Mouse (Mus musculus): ENCODE measurements around the gene Sept7.
"Not testable (repeated sequence)": the region's sequence is repeated elsewhere in the genome, so short reads cannot be mapped to it uniquely, and the experiment has no call there.

Gene Sept7

DNA sequence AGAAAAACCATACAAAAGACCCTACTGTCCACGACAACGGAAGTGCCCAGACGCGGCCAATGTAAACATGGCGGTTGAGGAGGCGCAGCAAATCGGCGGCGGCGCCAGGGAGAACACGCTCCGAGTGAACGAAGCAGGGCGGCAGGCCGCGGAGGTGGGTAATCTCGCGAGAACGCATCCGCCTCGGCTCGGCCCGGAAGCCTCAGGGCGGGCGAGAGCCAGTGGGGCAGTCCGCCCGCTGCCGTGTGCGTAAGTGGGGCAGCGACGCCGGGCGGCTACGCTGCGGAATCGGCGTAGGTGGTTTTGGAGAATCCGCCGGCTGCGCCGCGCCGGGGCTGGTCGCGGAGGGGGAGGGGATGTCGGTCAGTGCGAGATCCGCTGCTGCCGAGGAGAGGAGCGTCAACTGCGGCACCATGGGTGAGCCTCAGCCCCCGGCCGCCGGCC is at the start of gene Sept7:
Gene Sept7 (plus strand): TSS at position 157 of the 444 bp plus-strand sequence.
- DNase-seq (ENCODE audit: low spot score): peak; percentile 97

DNA sequence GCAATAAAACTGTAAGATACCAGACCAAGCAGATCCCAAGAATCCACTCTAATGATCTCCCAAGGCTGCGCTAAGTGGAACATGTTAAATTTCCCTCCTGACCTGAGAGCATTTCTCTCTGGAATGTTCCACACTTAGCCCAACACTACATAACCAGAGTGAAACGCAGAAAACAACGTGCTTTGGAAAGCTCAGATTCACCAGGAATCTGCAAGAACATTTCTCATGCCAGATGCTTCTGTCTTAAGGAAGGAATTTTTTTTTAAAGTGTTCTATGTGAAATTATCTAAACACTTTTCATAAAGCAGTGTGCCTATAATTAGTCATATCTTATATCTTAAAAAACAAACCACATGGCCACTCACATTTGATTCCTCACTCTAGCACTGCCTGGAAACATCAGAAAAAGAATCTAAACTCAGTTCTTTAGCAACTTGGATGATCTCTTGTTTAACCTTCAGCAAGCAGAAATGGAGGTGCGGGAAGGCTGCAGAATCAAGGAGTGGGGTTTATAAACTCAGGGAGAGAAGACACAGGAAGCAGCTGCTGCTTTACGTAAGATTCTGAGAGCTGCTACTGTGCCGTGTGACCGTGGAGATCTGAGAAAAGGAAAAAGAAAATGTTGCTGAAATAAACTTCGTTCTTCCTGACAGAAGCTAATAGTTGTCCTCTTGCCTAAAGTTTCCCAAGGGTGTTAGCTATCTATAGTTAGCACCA is 44.0 kb upstream of the Sept7 start:
- DNase-seq (ENCODE audit: low spot score): no peak

- peak; percentile 10 for DNase-seq (ENCODE audit: low spot score)
Observed at GRCm38 (mm10) chr9:25212309-25213163, 39.7 kb upstream of the Sept7 start.

GRCm38 (mm10) chr9:25213164-25213557 is 39.1 kb upstream of the Sept7 start:
- no peak for DNase-seq (ENCODE audit: low spot score)

GRCm38 (mm10) chr9:25215411-25215810 is 36.8 kb upstream of the Sept7 start:
- DNase-seq (ENCODE audit: low spot score): no peak

DNA sequence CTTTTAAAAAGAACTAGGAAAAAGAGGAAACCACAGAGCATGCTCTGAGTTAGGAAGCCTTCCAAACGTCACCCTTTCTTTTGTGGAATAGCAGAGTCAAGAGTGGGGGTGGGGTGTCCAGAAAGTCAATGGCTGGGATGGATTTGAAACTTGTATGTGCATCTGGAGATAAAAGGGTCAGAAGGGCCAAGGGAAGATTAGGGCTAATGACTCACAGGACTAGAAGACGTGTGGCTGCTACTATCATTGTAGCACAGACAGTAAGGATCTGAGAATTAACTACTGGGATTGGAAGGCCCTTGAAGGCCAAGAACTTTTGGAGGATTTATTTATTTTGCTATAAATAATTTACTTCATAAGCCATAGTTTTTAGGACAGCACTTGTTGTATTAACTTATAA is 36.0 kb upstream of the Sept7 start:
- no peak for DNase-seq (ENCODE audit: low spot score)

DNA sequence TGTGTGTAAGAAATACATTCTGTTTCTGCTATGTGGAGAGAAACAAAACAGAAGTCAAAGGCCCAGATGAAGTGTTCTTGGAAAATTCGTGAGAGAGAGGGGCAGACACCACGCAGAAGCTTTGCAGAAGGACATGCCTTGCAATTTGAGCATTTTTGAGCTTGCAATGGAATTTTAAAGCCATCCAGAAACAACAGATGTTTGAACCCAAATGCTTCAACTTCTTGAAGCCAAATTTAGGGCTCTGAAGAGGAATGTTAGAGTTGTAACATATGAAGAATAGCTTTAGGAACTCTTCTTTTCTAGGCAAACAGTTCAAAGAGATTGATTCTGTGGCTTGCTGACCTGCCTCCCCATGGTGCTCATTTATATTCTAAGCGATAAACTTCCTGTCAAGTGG is 33.3 kb upstream of the Sept7 start:
- no peak for DNase-seq (ENCODE audit: low spot score)

DNA sequence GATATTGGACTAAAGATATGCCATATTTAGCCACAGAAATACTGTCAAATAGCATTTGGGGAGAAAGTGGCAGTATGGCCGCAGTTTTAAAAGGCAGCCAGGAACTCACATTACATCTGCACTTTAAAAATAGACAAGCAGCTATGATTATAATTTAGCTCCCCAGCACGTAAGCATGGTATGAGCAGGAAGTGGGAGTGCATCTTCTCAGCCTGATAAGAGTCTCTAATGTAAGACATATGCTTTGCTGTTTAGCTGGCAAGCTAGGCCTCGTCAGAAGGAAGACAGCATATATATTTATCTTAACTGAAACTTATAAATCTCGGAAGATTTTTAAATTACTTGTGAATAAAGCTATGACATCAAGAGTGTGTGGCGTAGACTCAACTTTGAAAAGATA is 32.4 kb upstream of the Sept7 start:
- DNase-seq (ENCODE audit: low spot score): no peak

GRCm38 (mm10) chr9:25224959-25225358 is 27.3 kb upstream of the Sept7 start:
- no peak for DNase-seq (ENCODE audit: low spot score)

- DNase-seq (ENCODE audit: low spot score): no peak
Observed at GRCm38 (mm10) chr9:25229740-25230139, 22.5 kb upstream of the Sept7 start.

GRCm38 (mm10) chr9:25230213-25231039 is 21.8 kb upstream of the Sept7 start:
- no peak for DNase-seq (ENCODE audit: low spot score)

GRCm38 (mm10) chr9:25241065-25241464 is 11.2 kb upstream of the Sept7 start:
- DNase-seq (ENCODE audit: low spot score): no peak

GRCm38 (mm10) chr9:25241783-25242182 is 10.5 kb upstream of the Sept7 start:
- not testable (repeated sequence) for DNase-seq (ENCODE audit: low spot score)

- no peak for DNase-seq (ENCODE audit: low spot score)
Observed at GRCm38 (mm10) chr9:25242266-25242665, 10.0 kb upstream of the Sept7 start.

DNA sequence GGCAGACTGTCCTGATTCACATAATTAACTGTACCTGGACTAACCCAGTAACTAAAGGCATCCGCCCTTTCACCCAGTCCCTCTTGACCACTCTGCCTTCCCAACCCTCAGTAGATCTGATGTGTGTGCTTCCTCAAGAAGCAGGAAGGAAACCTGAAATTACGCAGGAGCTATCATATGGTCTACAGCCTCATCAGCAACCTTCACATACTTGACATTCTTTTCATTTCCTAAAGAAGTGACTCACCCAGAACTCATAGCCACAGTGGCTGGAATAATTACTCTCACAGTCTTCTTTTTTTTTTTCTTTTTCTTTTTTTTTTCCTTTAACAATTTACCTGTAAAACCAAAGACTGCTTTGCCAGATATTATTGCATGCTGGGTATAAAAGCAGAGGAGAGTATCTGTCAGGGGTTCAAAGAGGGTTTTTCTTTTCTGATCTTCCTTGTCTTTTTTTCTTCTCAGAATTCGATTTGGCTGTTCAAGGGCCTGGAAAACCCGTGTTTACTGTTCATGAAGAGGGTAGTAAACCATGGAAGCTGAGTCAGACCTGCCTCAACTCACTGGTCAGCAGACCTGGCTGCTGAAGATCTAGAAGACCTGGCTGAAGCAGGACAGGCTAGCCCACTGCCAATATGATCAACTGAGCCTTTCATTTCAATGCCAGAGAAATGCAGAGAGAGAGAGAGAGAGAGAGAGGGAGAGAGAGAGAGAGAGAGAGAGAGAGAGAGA is 8.1 kb upstream of the Sept7 start:
- no peak for DNase-seq (ENCODE audit: low spot score)

- DNase-seq (ENCODE audit: low spot score): no peak
Observed at GRCm38 (mm10) chr9:25245125-25245524, 7.1 kb upstream of the Sept7 start.

DNA sequence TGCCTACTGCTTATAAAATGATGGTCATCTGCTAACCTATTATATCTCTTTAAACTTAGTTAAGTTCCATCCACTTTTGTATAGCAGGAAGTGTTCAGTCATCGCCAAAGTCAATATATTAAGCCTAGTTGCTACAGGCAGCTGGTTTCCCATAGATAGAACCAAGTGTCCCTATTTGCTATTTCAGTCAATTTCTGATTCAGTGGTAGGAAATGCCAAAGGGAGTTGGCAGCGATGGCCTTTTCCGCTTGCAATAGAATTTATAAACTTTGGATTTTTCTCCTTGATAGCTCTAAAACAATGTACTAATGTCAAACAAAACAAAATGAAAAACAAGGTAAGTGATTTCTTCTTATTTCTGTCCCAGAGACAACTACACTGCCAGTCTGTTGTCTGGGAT is 5.7 kb upstream of the Sept7 start:
- no peak for DNase-seq (ENCODE audit: low spot score)

GRCm38 (mm10) chr9:25251174-25251573 is 1.1 kb upstream of the Sept7 start:
- no peak for DNase-seq (ENCODE audit: low spot score)

DNA sequence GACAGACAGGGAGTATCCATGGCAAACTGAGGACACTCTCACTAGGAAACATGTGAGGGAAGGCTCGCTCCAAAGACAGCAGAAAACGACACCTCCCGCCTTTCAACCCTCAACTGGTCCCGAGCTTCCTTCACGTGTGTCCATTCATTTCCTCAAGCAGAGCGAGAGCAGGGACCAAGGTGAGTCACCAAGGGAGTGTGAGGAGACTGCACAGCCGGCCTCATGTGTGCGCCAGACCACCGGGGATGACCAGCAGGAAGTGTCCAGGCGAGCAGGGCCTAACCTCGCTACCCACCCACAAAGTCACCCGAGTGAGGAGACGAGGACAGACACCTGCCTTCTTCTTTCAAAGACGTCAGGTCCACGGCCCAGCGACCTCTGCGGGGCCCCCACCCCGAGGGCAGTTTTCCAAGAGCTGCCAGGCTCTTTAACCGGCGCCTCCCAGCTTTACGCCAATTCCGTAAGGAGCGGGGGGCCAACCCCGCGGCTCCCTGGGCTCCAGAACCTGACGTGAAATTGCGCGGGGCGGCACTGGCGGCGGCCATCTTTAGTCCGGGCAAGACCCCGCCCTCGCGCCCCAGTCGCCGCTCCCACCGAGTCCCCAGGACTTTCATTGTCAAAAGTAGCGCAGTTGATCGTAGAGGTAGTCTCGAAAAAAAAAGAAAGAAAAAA is 492 bp upstream of the Sept7 start:
- DNase-seq (ENCODE audit: low spot score): no peak

DNA sequence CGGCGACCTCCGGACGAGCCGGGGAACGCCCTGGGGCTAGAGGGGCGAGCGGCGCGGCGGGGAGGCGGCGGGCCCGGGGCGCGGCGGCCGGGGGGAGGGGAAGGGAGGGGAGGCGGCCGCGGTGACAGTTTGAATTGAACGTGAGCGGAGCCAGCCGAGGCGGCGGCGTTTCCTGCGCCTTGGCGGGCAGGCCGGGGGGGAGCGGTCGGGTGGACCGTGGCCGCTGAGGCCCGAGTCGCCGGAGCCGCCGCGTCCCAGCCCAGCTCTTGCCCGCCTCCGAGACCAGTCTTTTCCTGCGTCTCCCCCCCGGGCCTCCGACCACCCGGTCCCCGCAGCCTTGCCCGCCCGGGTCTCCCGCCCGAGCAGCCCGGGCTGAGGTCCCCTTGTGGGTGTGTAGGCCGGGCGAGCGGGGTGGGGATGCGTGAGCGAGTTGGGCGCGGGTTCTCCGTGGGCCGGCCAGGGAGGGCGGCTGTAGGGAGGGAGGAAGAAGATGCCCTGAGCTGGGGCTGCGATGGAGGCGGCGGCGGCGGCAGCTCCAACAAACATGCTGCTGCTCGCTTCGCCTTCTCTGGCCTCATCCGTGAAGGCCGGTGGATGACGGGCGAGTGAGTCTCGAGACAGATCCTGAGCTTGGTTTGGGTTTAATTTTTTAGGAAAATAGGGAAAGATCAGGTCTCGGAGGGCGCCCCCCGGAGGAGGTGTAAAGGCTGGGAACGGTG is 679 bp downstream of the Sept7 start:
- peak; percentile 77 for DNase-seq (ENCODE audit: low spot score)

DNA sequence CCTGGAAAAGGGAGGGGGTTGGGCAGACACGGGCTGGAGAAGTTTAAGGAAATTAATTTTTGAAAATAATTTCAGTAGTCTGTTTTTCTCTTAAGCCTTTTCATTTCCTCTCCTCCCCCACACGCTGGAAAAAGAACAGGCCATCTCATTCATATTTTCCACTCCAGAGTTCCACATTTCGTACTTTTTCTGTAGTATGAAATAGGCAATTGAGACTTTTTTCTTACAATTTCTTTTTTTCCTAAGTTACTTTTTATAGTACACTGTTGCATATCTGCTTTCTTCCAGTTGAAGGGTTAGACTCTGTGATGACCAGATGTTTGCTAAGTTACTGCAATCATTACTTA is 1.2 kb downstream of the Sept7 start:
- no peak for DNase-seq (ENCODE audit: low spot score)

Data from adipocyte (in vitro differentiated cells).